Mouse (Mus musculus): ENCODE results near the gene Rpl23. TPM values are rescaled to one million over a fixed set of nuclear protein-coding genes. Genes with fewer than 3 reads are reported as not detected.

The Rpl23 gene
- polyA plus RNA-seq (2017; shearing (Covaris generic)) = 100 to 1,000 TPM; 323 to 371 TPM

DNA sequence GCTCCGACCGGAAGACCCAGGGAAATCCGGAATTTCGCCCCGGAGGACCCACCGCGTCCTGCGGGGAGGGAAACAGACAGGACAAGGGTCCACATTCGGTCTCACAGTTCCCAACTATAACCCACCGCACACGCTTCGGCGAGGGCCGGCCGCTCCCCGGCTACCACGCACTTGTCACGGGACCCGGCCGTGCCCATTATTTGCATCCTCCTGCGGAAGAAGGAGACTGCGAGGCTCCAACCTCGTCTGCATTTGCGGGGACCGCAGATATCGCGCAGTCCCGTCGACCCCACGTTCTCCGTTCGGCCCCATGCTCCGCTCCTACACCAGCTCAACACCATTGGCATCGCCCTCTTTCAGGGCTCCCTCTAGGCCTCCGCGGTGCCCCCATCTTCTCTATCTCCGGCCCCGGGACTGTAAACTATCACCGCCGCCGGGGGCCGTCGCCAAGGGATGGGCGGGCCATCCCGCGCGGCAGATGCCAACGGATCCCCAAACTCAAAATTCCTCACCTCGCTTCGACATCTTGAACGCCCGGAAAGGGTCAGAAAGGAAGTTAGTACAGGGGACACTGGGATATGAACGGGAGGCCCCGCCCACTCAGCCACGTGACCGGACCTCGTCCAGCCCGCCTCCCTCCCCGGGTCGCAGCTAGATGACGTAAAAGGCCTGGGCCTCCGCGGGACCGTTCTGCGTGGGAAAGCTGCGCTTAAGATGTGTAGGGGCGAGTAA, at the start of gene Rpl23:
TSS of gene Rpl23 (minus strand) at position 606 of the 732 bp plus-strand sequence.

DNA sequence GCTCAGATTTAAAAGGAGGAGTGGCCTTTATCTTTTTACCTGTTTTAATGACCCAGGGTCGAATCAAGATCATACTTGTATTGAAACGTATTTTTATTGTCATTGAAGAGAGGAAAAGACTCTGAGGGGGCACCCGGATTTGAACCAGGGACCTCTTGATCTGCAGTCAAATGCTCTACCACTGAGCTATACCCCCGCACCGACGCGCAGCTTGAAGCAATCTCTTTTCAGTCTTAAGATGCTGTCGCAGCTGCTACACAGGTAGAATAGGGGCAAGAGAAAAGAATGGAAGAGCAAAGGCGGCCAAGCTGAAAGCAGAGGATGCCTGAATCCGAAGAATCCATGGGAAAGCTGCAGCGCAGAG, 16.5 kb upstream of the Rpl23 start, which contains the start of gene Lasp1:
TSS of gene Lasp1 (plus strand) at position 219 of the 364 bp plus-strand sequence.

GRCm38 (mm10) chr11:97775808-97776496, 6.3 kb downstream of the Rpl23 start, which contains the start of gene 1700001P01Rik:
TSS of gene 1700001P01Rik (minus strand) at chr11:97775918.

GRCm38 (mm10) chr11:97766154-97766881, 15.9 kb downstream of the Rpl23 start, which contains the start of gene Cwc25:
TSS of gene Cwc25 (minus strand) at chr11:97766556.

GRCm38 (mm10) chr11:97744063-97744717, 38.0 kb downstream of the Rpl23 start, which contains the start of gene Pip4k2b:
TSS of gene Pip4k2b (minus strand) at chr11:97744704.

Other genes with a start within 250 kb of the Rpl23 start
- gene Srcin1, start 206.3 kb downstream of the Rpl23 start, polyA plus RNA-seq (2017; shearing (Covaris generic)) = under 1 TPM; 0.02 to 0.53 TPM
- 10 to 100 TPM in 1 of 2 experiments, 1 to 10 TPM in 1; 6.1 to 11.7 TPM for gene Epop, start 152.7 kb downstream of the Rpl23 start, polyA plus RNA-seq (2017; shearing (Covaris generic))
- 10 to 100 TPM; 10.0 to 13.1 TPM for gene Mllt6, start 119.0 kb downstream of the Rpl23 start, polyA plus RNA-seq (2017; shearing (Covaris generic))
- gene Cisd3, start 96.6 kb downstream of the Rpl23 start, polyA plus RNA-seq (2017; shearing (Covaris generic)) = 10 to 100 TPM; 66.8 to 70.0 TPM
- gene Pcgf2, start 81.9 kb downstream of the Rpl23 start, polyA plus RNA-seq (2017; shearing (Covaris generic)) = 1 to 10 TPM; 2.3 to 2.8 TPM
- gene Psmb3, start 79.0 kb downstream of the Rpl23 start, polyA plus RNA-seq (2017; shearing (Covaris generic)) = 100 to 1,000 TPM; 383 to 412 TPM
- 1 to 10 TPM; 2.4 to 2.9 TPM for gene Pip4k2b, start 37.7 kb downstream of the Rpl23 start, polyA plus RNA-seq (2017; shearing (Covaris generic))
- gene Cwc25, start 15.9 kb downstream of the Rpl23 start, polyA plus RNA-seq (2017; shearing (Covaris generic)) = 10 to 100 TPM; 26.5 to 31.5 TPM
- gene 1700001P01Rik, start 6.5 kb downstream of the Rpl23 start, polyA plus RNA-seq (2017; shearing (Covaris generic)) = not detected
- gene Lasp1, start 16.6 kb upstream of the Rpl23 start, polyA plus RNA-seq (2017; shearing (Covaris generic)) = 100 to 1,000 TPM; 175 to 203 TPM
- gene B230217C12Rik, start 58.3 kb upstream of the Rpl23 start, polyA plus RNA-seq (2017; shearing (Covaris generic)) = 1 to 10 TPM in 1 of 2 experiments, under 1 TPM in 1; 0.91 to 1.3 TPM
- gene Fbxo47, start 101.7 kb upstream of the Rpl23 start, polyA plus RNA-seq (2017; shearing (Covaris generic)) = 1 to 10 TPM in 1 of 2 experiments, under 1 TPM in 1; 0.76 to 1.6 TPM
- 1 to 10 TPM; 2.5 to 2.8 TPM for gene Plxdc1, start 204.0 kb upstream of the Rpl23 start, polyA plus RNA-seq (2017; shearing (Covaris generic))
- 10 to 100 TPM; 61.8 to 75.6 TPM for gene Arl5c, start 213.7 kb upstream of the Rpl23 start, polyA plus RNA-seq (2017; shearing (Covaris generic))
- 10 to 100 TPM; 14.4 to 17.8 TPM for gene Cacnb1, start 240.6 kb upstream of the Rpl23 start, polyA plus RNA-seq (2017; shearing (Covaris generic))
- gene Rpl19, start 244.3 kb upstream of the Rpl23 start, polyA plus RNA-seq (2017; shearing (Covaris generic)) = 1,000 to 10,000 TPM; 1,296 to 1,506 TPM

All from inflammation-experienced regulatory T-cells (primary cell).